Mouse (Mus musculus): ENCODE measurements around the gene Fzr1. TPM values are rescaled to one million over a fixed set of nuclear protein-coding genes. Genes with fewer than 3 reads are reported as not detected.

Fzr1 gene
- total RNA-seq, 2 experiments from 2014 or later: 15.3 to 15.4 TPM

- DNase-seq (ENCODE audit: low spot score): peak; percentile 93
Observed at GRCm38 (mm10) chr10:81356991-81357844, 21.1 kb downstream of the Fzr1 start, which contains the start of gene Mfsd12. Gene Mfsd12, plus strand, starts transcription at chr10:81357491.

GRCm38 (mm10) chr10:81356352-81356990 lies 21.8 kb downstream of the Fzr1 start:
- DNase-seq (ENCODE audit: low spot score): no peak

GRCm38 (mm10) chr10:81355533-81355932 lies 22.8 kb downstream of the Fzr1 start:
- no peak for DNase-seq (ENCODE audit: low spot score)

- no peak for DNase-seq (ENCODE audit: low spot score)
Observed at GRCm38 (mm10) chr10:81354738-81355477, 23.4 kb downstream of the Fzr1 start.

GRCm38 (mm10) chr10:81351678-81352291 lies 26.5 kb downstream of the Fzr1 start:
- no peak for DNase-seq (ENCODE audit: low spot score)

- DNase-seq (ENCODE audit: low spot score): peak; percentile 99
Observed at GRCm38 (mm10) chr10:81350351-81351063, 27.8 kb downstream of the Fzr1 start, which contains the start of gene Hmg20b. Gene Hmg20b, minus strand, starts transcription at chr10:81350480.

GRCm38 (mm10) chr10:81349961-81350350 lies 28.4 kb downstream of the Fzr1 start:
- no peak for DNase-seq (ENCODE audit: low spot score)

- no peak for DNase-seq (ENCODE audit: low spot score)
Observed at GRCm38 (mm10) chr10:81349146-81349545, 29.2 kb downstream of the Fzr1 start.

- DNase-seq (ENCODE audit: low spot score): no peak
Observed at GRCm38 (mm10) chr10:81346453-81347067, 31.8 kb downstream of the Fzr1 start.

- DNase-seq (ENCODE audit: low spot score): no peak
Observed at GRCm38 (mm10) chr10:81345162-81345534, 33.2 kb downstream of the Fzr1 start.

GRCm38 (mm10) chr10:81344421-81345161 lies 33.7 kb downstream of the Fzr1 start:
- DNase-seq (ENCODE audit: low spot score): no peak

- DNase-seq (ENCODE audit: low spot score): no peak
Observed at GRCm38 (mm10) chr10:81342686-81343505, 35.4 kb downstream of the Fzr1 start, which contains the start of gene Gipc3. Gene Gipc3, minus strand, starts transcription at chr10:81343266.

- DNase-seq (ENCODE audit: low spot score): peak; percentile 62
Observed at GRCm38 (mm10) chr10:81341333-81341949, 36.9 kb downstream of the Fzr1 start.

GRCm38 (mm10) chr10:81340551-81341332 lies 37.6 kb downstream of the Fzr1 start:
- DNase-seq (ENCODE audit: low spot score): no peak

GRCm38 (mm10) chr10:81336558-81336957 lies 41.8 kb downstream of the Fzr1 start:
- DNase-seq (ENCODE audit: low spot score): no peak

GRCm38 (mm10) chr10:81335393-81336340 lies 42.6 kb downstream of the Fzr1 start:
- DNase-seq (ENCODE audit: low spot score): no peak
